In the genomic region with DNA sequence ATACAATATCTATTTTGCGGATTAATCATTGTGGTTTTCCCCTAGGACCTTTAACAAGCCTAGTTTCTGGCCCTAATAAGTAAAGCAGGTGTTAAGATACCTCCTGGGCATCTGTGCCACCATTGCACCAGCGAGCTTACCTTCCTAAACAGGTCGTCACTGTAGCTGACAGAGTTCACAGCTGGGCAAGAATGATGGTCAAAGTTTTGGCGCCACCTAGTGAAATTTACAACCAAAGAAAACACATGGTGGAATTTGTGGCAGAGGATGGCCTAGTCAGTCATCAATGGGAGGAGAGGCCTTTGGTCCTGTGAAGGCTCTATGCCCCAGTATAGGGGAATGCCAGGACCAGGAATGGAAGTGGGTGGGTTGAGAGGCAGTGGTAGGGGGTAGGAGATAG, we compare ENCODE assay signal across 10 mouse cellular contexts. TPM values are rescaled to one million over a fixed set of nuclear protein-coding genes. Genes with fewer than 3 reads are reported as not detected.
DNase-seq lines count a peak whose midpoint lies in the region; ATAC-seq and TF ChIP-seq lines count a peak whose summit lies in the region.
"Had no signal": no experiment of that assay in that cellular context is flagged by ENCODE, and none has a peak within 500 bp of the region (broad histone marks: within the 10 kb centered on the region; RNA-seq: fewer than 3 reads in every experiment).

No protein-coding gene starts in this region.

- intact Hi-C loops in heart, postnatal 14 days (cut with DNase I), result no loop called here

- H3K27me3 ChIP-seq in kidney, embryonic 16.5 days (ENCODE audit: insufficient read depth, low read length), result no peaks in the 10 kb centered on the region
- H3K27me3 ChIP-seq: embryonic facial prominence, embryonic 15.5 days; limb, embryonic 12.5 days had no signal

- in situ Hi-C loops in ES-E14 (cut with MboI; ENCODE audit: low sequenced_read_pairs in 2 of 2, unreplicated experiment in 2 of 2), result no loop called here

- H3K9me3 ChIP-seq in kidney, embryonic 16.5 days (ENCODE audit: low read length), result no peaks in the 10 kb centered on the region
- H3K9me3 ChIP-seq in ES-E14 (ENCODE audit: control insufficient read depth, insufficient read depth, low read depth, low read length), result no peaks in the 10 kb centered on the region
- H3K9me3 ChIP-seq: embryonic facial prominence, embryonic 15.5 days; limb, embryonic 12.5 days had no signal

- no peak overlapping the region for H3K4me3 ChIP-seq in kidney, embryonic 16.5 days (ENCODE audit: low read length)
- no peak overlapping the region for H3K4me3 ChIP-seq in ES-E14 (ENCODE audit: insufficient read depth in 1 of 2, low read depth in 1 of 2, low read length in 2 of 2, poor library complexity in 1 of 2, severe bottlenecking in 1 of 2)
- H3K4me3 ChIP-seq: embryonic facial prominence, embryonic 15.5 days; limb, embryonic 12.5 days had no signal

- no peaks in the 10 kb centered on the region for H3K36me3 ChIP-seq in kidney, embryonic 16.5 days (ENCODE audit: insufficient read depth, low read length)
- H3K36me3 ChIP-seq in ES-E14 (ENCODE audit: control insufficient read depth, insufficient read depth, low read length, poor library complexity, severe bottlenecking), result no peaks in the 10 kb centered on the region
- H3K36me3 ChIP-seq: embryonic facial prominence, embryonic 15.5 days; limb, embryonic 12.5 days had no signal

- ATAC-seq in kidney, embryonic 16.5 days (ENCODE audit: low FRiP score, low TSS enrichment), result no peak
- peak; percentile 56 for ATAC-seq in common myeloid progenitor, adult 5-6 weeks (replicated peaks; ENCODE audit: low read depth, poor library complexity, severe bottlenecking)
- ATAC-seq in neutrophil, adult 5-6 weeks (ENCODE audit: extremely low read depth, insufficient number of reproducible peaks, low FRiP score, poor library complexity, severe bottlenecking), result peak; percentile 81

- WGBS in kidney, embryonic 16.5 days, result 50% methylated on average over 4 of the region's 4 CpGs

- H3K4me1 ChIP-seq in kidney, embryonic 16.5 days (ENCODE audit: insufficient read depth, low read length), result no peaks in the 10 kb centered on the region
- no peaks in the 10 kb centered on the region for H3K4me1 ChIP-seq in ES-E14 (ENCODE audit: control insufficient read depth in 2 of 2, insufficient read depth in 2 of 2, low read length in 2 of 2, poor library complexity in 1 of 2)
- H3K4me1 ChIP-seq: embryonic facial prominence, embryonic 15.5 days; limb, embryonic 12.5 days had no signal

- no peak overlapping the region for H3K27ac ChIP-seq in kidney, embryonic 16.5 days (ENCODE audit: low read length)
- H3K27ac ChIP-seq in ES-E14 (ENCODE audit: insufficient read depth, low read depth, low read length, poor library complexity, severe bottlenecking), result no peak overlapping the region
- H3K27ac ChIP-seq: embryonic facial prominence, embryonic 15.5 days; limb, embryonic 12.5 days had no signal

- DNase-seq in kidney, postnatal 25 days, result peak; percentile 4 to 21
- peak; percentile 19 for DNase-seq in ES-E14 (ENCODE audit: low read depth, low spot score)
- no peak for DNase-seq in ovary, adult 18-20 months (ENCODE audit: low spot score)
- no peak for DNase-seq in heart, postnatal 14 days
- no peak for DNase-seq in MN1 (ENCODE audit: low spot score)

- H3K4me2 ChIP-seq in kidney, embryonic 16.5 days (replicated peaks; ENCODE audit: low read depth, low read length), result no peak overlapping the region
- H3K4me2 ChIP-seq: embryonic facial prominence, embryonic 15.5 days; limb, embryonic 12.5 days had no signal

- H3K9ac ChIP-seq in kidney, embryonic 16.5 days (replicated peaks; ENCODE audit: low read length), result no peak overlapping the region
- H3K9ac ChIP-seq in ES-E14 (ENCODE audit: insufficient read depth, low read depth, low read length, poor library complexity, severe bottlenecking), result no peak overlapping the region
- H3K9ac ChIP-seq: embryonic facial prominence, embryonic 15.5 days; limb, embryonic 12.5 days had no signal

TF ChIP-seq in ES-E14, 5 proteins besides CTCF, POLR2A, EP300 and RAD21:
- TF ChIP-seq CHD2 (IDR thresholded peaks at IDR 0.05; ENCODE audit: low read depth, low read length), result no peak
- TF ChIP-seq ZNF384 (IDR thresholded peaks at IDR 0.05; ENCODE audit: low read depth, low read length), result no peak
- TF ChIP-seq HCFC1 (IDR thresholded peaks at IDR 0.05; ENCODE audit: borderline replicate concordance, insufficient read depth, low read length), result no peak
- 0 out of 2 replicates have a peak, but pooled peaks have one; percentile 8 for TF ChIP-seq ZC3H11A (IDR thresholded peaks at IDR 0.05; ENCODE audit: borderline replicate concordance, low read depth, low read length)
- TF ChIP-seq MAFK (IDR thresholded peaks at IDR 0.05; ENCODE audit: insufficient read depth, low read depth, low read length), result no peak

RNA-seq across cellular contexts. Expression of a gene that starts 41.0 kb away (rescaled TPM):
- polyA plus RNA-seq in kidney, embryonic 16.5 days (2015; fragmentation: Nextera tagmentation; extraction: Ambion mirVana), result not detected in 2 replicates
- total RNA-seq in ES-E14 (2012; rRNA removed), result 0.16 TPM in 1 of 2 replicates, not detected in the other
- total RNA-seq in common myeloid progenitor, adult 5-6 weeks (2017), result not detected in 2 replicates
- 0.23 TPM in 1 of 2 replicates, not detected in the other for total RNA-seq in neutrophil, adult 5-6 weeks (2017)
- not detected for total RNA-seq in heart, postnatal 14 days (2021)

Comparison
In these comparisons a context has a peak if more than half of its experiments do, and no peak if none do; other contexts are left out.
1. DNase-seq: peak in kidney, postnatal 25 days (2 of 2) and ES-E14 (single experiment); none in ovary, adult 18-20 months (single experiment), heart, postnatal 14 days (0 of 2) and MN1 (single experiment).